Mouse (Mus musculus): Measurements from ENCODE around the gene E130114P18Rik. TPM values are rescaled to one million over a fixed set of nuclear protein-coding genes. Genes with fewer than 3 reads are reported as not detected.

E130114P18Rik gene
- polyA plus RNA-seq, 1 experiment from 2014 or later: 0.79 TPM

DNA sequence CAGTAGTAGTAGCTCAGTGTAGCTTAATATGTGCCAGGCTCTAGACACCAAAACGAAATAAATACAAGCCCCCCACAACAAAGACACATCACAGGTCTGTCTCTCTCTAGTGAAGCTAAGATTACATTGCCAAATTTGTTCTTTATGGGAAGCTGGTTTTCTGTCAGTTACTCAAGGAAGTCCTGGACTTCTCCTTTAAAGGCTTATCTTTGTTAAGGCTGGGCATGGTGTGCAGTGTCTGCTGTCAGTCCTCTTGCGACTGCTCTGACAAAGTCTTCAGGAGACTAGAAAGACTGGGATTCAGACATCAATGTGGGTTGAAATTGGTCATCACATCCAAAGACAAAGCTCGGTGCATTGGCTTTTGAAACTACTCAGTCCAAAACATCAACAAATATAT, 31.0 kb upstream of the E130114P18Rik start:
- H3K36me3 ChIP-seq (ENCODE audit: control insufficient read depth, insufficient read depth, low read length): no peaks in the 10 kb centered on the region
- no peak for ATAC-seq (ENCODE audit: low read depth)
- no peak overlapping the region for H3K27ac ChIP-seq (ENCODE audit: low read length)
- no peak overlapping the region for H3K4me3 ChIP-seq (ENCODE audit: low read length)
- 87% methylated on average over 3 of the region's 3 CpGs for WGBS
- no peaks in the 10 kb centered on the region for H3K9me3 ChIP-seq (ENCODE audit: control insufficient read depth, low read length)
- H3K9ac ChIP-seq (ENCODE audit: low read length): no peak overlapping the region
- no peaks in the 10 kb centered on the region for H3K27me3 ChIP-seq (ENCODE audit: control insufficient read depth, insufficient read depth, low read depth, low read length)
- H3K4me1 ChIP-seq (replicated peaks; ENCODE audit: control insufficient read depth, insufficient read depth, low read length): peaks cover 19% of the 10 kb centered on the region
- H3K4me2 ChIP-seq (ENCODE audit: low read depth, low read length): no peak overlapping the region

DNA sequence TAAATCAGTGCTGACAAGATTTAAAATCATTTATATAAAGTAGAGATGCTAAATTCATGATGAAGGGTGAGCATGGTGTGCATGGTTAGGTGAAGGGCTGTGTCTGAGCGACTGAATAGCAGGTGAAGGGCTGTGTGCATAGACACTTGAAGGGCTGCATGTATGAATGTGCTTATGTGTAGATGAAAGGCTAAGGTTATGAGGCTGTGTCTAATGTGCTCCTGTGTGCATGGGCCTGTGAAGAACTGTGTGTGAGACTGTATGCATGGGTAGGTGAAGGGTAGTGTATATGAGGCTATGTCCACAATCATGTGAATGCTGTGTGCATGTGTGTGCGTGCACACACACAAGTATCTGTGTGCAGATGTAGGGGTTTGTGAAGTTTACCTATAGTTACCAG, 29.0 kb upstream of the E130114P18Rik start:
- WGBS: 85% methylated on average over 2 of the region's 2 CpGs
- ATAC-seq (ENCODE audit: low read depth): no peak
- H3K27ac ChIP-seq (ENCODE audit: low read length): no peak overlapping the region

DNA sequence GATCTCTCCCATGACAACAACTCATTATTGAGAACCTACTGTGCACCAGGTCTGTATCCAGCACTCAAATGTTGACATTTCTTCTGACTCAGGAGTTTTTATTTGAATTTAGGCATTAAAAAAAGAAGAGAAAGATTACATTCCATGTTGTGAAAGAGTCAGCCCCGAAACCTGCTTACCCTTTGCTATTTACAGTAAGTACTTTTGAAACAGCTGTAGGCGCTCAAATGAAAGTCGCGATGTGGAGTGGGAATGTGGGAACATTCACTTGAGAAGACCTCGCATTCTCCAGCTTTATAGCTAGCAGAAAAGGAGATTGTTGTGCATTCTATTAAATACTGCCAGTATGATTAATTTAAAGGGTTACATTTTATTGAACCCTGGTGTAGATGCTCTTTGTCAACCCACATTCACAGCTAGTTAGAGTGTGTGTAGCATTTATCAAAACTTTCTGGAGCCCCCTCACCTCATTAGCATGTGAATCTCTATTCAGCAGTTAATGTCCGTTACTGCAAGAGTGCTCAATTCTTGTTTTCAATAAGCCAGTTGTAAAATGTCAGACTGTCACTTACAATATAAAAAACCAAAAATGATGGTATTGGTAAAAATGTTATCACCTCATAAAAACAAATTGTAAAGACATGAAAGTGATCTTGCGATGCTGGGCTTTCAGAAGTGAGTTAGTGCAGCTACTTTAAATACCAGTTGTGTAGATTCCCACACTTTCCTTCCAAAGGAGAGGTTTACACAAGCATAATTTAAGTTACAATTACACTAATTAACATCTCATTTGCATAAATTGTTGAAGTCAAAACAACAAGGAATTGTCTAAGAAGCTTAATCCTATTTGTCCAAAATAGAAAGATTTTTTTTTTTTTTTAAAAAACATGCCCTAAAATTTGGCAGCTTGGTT, 28.3 kb upstream of the E130114P18Rik start:
- H3K27ac ChIP-seq (ENCODE audit: low read length): 0 out of 2 replicates have a peak overlapping the region, but pooled peaks have one; percentile 52
- H3K27me3 ChIP-seq (ENCODE audit: control insufficient read depth, insufficient read depth, low read depth, low read length): no peaks in the 10 kb centered on the region
- H3K9ac ChIP-seq (ENCODE audit: low read length): no peak overlapping the region
- 0 out of 2 replicates have a peak, but pooled peaks have one; percentile 51 for ATAC-seq (ENCODE audit: low read depth)
- H3K36me3 ChIP-seq (ENCODE audit: control insufficient read depth, insufficient read depth, low read length): peaks cover 13% of the 10 kb centered on the region
- peaks cover 4% of the 10 kb centered on the region; the same call in 1 of the 2 replicates for H3K9me3 ChIP-seq (ENCODE audit: control insufficient read depth, low read length)
- H3K4me3 ChIP-seq (ENCODE audit: low read length): no peak overlapping the region
- H3K4me2 ChIP-seq (ENCODE audit: low read depth, low read length): no peak overlapping the region; the same call in 1 of the 2 replicates
- WGBS: 46% methylated on average over 7 of the region's 7 CpGs
- H3K4me1 ChIP-seq (replicated peaks; ENCODE audit: control insufficient read depth, insufficient read depth, low read length): peaks cover 19% of the 10 kb centered on the region

More for the DNA sequence above, 29.0 kb upstream of the E130114P18Rik start:
- Histone ChIP-seq H3K36me3 (ENCODE audit: control insufficient read depth, insufficient read depth, low read length) (peaks cover 10% of the 10 kb centered on the region), H3K27me3 (ENCODE audit: control insufficient read depth, insufficient read depth, low read depth, low read length) (no peaks in the 10 kb centered on the region), H3K9ac (ENCODE audit: low read length) (no peak overlapping the region), H3K4me2 (ENCODE audit: low read depth, low read length) (no peak overlapping the region), H3K9me3 (ENCODE audit: control insufficient read depth, low read length) (peaks cover 4% of the 10 kb centered on the region; the same call in 1 of the 2 replicates), H3K4me3 (ENCODE audit: low read length) (no peak overlapping the region), H3K4me1 (replicated peaks; ENCODE audit: control insufficient read depth, insufficient read depth, low read length) (peaks cover 19% of the 10 kb centered on the region)

DNA sequence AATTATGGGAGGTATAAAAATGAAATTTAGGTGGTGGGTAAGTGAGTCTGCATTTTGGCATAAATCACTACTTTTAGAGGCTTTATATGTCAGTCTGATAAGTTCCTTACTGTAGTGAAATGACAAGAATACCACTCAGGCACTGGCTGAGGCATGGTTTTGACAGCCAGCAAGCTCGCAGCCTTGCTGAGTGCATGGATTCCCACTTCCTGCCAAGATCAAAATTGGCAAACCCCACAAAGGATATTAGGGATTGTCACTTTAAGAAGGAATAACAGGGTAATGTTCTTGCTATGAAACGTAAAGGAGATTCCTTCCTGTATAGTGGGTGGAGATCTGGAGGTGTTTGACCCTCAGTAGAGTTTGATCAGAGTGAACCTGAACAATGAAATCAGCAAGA, 27.4 kb upstream of the E130114P18Rik start:
- Histone ChIP-seq H3K36me3 (ENCODE audit: control insufficient read depth, insufficient read depth, low read length) (peaks cover 15% of the 10 kb centered on the region), H3K27me3 (ENCODE audit: control insufficient read depth, insufficient read depth, low read depth, low read length) (no peaks in the 10 kb centered on the region), H3K9ac (ENCODE audit: low read length) (no peak overlapping the region), H3K4me2 (ENCODE audit: low read depth, low read length) (no peak overlapping the region), H3K4me3 (ENCODE audit: low read length) (no peak overlapping the region), H3K27ac (ENCODE audit: low read length) (no peak overlapping the region), H3K9me3 (ENCODE audit: control insufficient read depth, low read length) (peaks cover 4% of the 10 kb centered on the region; the same call in 1 of the 2 replicates), H3K4me1 (replicated peaks; ENCODE audit: control insufficient read depth, insufficient read depth, low read length) (peaks cover 19% of the 10 kb centered on the region)
- WGBS: 22% methylated on average over 2 of the region's 2 CpGs
- no peak for ATAC-seq (ENCODE audit: low read depth)

DNA sequence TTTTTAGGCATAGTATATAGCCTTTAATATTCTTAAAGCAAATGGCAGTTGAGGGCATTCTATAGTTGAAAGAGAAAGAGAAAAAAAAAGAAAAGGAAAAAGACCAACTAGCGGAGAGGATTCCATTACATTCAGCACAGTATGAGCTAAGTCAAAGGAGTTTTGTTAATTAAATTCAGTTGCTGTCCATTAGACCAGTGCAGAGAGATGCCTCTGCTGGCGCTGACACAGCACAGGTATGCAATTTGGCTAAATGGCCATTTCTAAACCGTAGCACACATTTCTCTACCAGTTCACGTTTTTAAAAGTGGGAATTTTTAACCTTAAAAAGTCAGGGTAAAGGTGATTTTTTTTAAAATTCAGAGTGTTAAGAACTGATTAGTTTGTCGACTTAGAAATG, 26.8 kb upstream of the E130114P18Rik start:
- 81% methylated on average over 5 of the region's 5 CpGs for WGBS
- Histone ChIP-seq H3K4me2 (ENCODE audit: low read depth, low read length) (no peak overlapping the region), H3K4me1 (replicated peaks; ENCODE audit: control insufficient read depth, insufficient read depth, low read length) (peaks cover 16% of the 10 kb centered on the region), H3K27me3 (ENCODE audit: control insufficient read depth, insufficient read depth, low read depth, low read length) (no peaks in the 10 kb centered on the region), H3K9me3 (ENCODE audit: control insufficient read depth, low read length) (peaks cover 4% of the 10 kb centered on the region; the same call in 1 of the 2 replicates), H3K4me3 (ENCODE audit: low read length) (no peak overlapping the region), H3K36me3 (ENCODE audit: control insufficient read depth, insufficient read depth, low read length) (peaks cover 15% of the 10 kb centered on the region), H3K27ac (ENCODE audit: low read length) (no peak overlapping the region), H3K9ac (ENCODE audit: low read length) (no peak overlapping the region)
- ATAC-seq (ENCODE audit: low read depth): no peak

DNA sequence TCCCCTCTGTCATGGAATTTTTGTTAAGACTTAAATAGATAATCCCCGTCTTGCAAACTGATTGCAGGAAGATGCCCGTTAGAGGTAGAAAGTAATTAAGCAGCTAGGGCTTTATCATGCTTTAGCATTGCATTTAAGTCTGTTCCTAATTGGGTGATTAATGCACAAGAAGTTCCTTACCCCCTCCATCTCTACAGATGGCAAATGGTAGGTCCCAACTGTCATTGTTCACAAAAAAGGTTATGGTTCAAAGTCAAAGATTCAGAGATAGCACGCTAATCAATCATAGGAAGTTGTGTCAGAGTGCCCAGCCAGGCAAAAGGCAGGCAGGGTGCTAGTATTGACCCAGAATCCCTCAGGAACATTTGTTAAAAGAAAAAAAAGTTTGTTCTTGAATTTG, 25.9 kb upstream of the E130114P18Rik start:
- Histone ChIP-seq H3K27me3 (ENCODE audit: control insufficient read depth, insufficient read depth, low read depth, low read length) (no peaks in the 10 kb centered on the region), H3K4me3 (ENCODE audit: low read length) (no peak overlapping the region), H3K27ac (ENCODE audit: low read length) (no peak overlapping the region), H3K9ac (ENCODE audit: low read length) (no peak overlapping the region), H3K36me3 (ENCODE audit: control insufficient read depth, insufficient read depth, low read length) (peaks cover 15% of the 10 kb centered on the region), H3K4me2 (ENCODE audit: low read depth, low read length) (no peak overlapping the region), H3K9me3 (ENCODE audit: control insufficient read depth, low read length) (peaks cover 4% of the 10 kb centered on the region; the same call in 1 of the 2 replicates), H3K4me1 (replicated peaks; ENCODE audit: control insufficient read depth, insufficient read depth, low read length) (peaks cover 14% of the 10 kb centered on the region)
- 86% methylated on average over 3 of the region's 3 CpGs for WGBS
- no peak for ATAC-seq (ENCODE audit: low read depth)

DNA sequence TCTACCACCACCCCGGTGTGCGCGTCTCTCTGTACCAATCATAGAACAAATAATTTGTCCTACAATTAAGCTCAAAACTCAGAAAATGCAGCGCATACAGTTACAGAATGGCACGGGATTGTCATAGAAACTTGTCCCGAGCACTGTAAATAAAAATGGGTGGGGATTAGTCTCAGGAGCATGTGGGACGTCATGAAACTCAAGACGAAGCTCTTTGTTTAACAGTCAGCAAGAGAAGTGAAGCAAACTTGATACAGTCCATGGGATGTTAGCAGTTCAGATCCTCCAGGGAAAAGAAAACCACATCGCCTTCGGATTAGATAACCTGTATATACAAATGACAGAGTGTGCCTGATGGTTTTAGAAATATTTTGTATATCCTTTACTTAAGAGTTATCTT, 18.6 kb upstream of the E130114P18Rik start:
- Histone ChIP-seq H3K4me2 (ENCODE audit: low read depth, low read length) (no peak overlapping the region), H3K27me3 (ENCODE audit: control insufficient read depth, insufficient read depth, low read depth, low read length) (no peaks in the 10 kb centered on the region), H3K36me3 (ENCODE audit: control insufficient read depth, insufficient read depth, low read length) (peaks cover 9% of the 10 kb centered on the region), H3K4me3 (ENCODE audit: low read length) (no peak overlapping the region), H3K27ac (ENCODE audit: low read length) (no peak overlapping the region), H3K9me3 (ENCODE audit: control insufficient read depth, low read length) (no peaks in the 10 kb centered on the region), H3K4me1 (replicated peaks; ENCODE audit: control insufficient read depth, insufficient read depth, low read length) (peaks cover 9% of the 10 kb centered on the region; the same call in 1 of the 2 replicates), H3K9ac (ENCODE audit: low read length) (no peak overlapping the region)
- WGBS: 71% methylated on average over 10 of the region's 10 CpGs
- ATAC-seq (ENCODE audit: low read depth): no peak

DNA sequence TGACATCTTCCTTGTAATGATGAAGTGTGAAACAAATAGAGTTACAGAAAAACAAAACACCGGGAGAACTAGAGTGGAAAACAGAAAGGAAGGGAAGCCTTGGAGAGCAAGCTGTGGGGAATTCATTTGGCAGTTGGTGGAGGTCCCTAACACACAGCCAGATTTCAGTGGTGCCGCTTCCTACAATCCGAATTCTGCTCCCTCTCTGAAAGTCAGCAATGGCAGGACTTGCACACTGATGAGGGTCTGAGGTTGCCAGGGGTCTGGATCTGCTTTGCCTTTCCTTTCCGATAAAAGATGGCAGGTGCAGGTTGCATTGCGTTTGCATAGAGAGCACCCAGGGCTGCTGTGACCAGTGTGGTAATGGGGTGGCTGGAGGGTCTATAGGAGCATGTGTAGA, 18.1 kb upstream of the E130114P18Rik start:
- Histone ChIP-seq H3K27me3 (ENCODE audit: control insufficient read depth, insufficient read depth, low read depth, low read length) (no peaks in the 10 kb centered on the region), H3K36me3 (ENCODE audit: control insufficient read depth, insufficient read depth, low read length) (peaks cover 11% of the 10 kb centered on the region), H3K9me3 (ENCODE audit: control insufficient read depth, low read length) (no peaks in the 10 kb centered on the region), H3K4me3 (ENCODE audit: low read length) (no peak overlapping the region), H3K27ac (ENCODE audit: low read length) (no peak overlapping the region), H3K9ac (ENCODE audit: low read length) (no peak overlapping the region), H3K4me2 (ENCODE audit: low read depth, low read length) (no peak overlapping the region), H3K4me1 (replicated peaks; ENCODE audit: control insufficient read depth, insufficient read depth, low read length) (peaks cover 9% of the 10 kb centered on the region; the same call in 1 of the 2 replicates)
- 80% methylated on average over 5 of the region's 5 CpGs for WGBS
- no peak for ATAC-seq (ENCODE audit: low read depth)

DNA sequence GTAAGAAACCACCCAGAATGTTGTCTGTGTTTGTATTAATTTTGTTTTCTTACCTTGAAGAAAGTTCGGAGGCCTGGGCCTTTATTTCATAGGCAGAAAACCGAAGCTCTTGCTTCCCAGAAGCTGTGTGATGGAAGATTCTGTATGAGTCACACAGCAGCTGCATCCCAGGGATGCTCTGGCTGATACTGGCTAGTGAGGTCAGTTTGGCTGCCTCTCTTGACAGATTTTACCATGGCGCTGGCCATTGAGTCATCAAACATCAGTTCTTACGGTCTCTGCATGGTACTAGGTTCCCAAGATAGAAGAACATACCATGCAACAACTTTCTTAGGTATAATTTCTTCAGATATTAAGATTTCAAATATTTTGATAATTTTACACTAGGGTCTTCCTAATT, 17.0 kb upstream of the E130114P18Rik start:
- peaks cover 9% of the 10 kb centered on the region for H3K36me3 ChIP-seq (ENCODE audit: control insufficient read depth, insufficient read depth, low read length)
- peaks cover 9% of the 10 kb centered on the region; the same call in 1 of the 2 replicates for H3K4me1 ChIP-seq (replicated peaks; ENCODE audit: control insufficient read depth, insufficient read depth, low read length)
- H3K4me3 ChIP-seq (ENCODE audit: low read length): no peak overlapping the region
- H3K4me2 ChIP-seq (ENCODE audit: low read depth, low read length): no peak overlapping the region
- WGBS: 83% methylated on average over 4 of the region's 4 CpGs
- ATAC-seq (ENCODE audit: low read depth): no peak
- H3K9ac ChIP-seq (ENCODE audit: low read length): no peak overlapping the region
- no peaks in the 10 kb centered on the region for H3K9me3 ChIP-seq (ENCODE audit: control insufficient read depth, low read length)
- no peaks in the 10 kb centered on the region for H3K27me3 ChIP-seq (ENCODE audit: control insufficient read depth, insufficient read depth, low read depth, low read length)
- no peak overlapping the region for H3K27ac ChIP-seq (ENCODE audit: low read length)
